Mouse (Mus musculus): ENCODE results near the gene Uqcc3. TPM values are rescaled to one million over a fixed set of nuclear protein-coding genes. Genes with fewer than 3 reads are reported as not detected.

Gene Uqcc3
- total RNA-seq, 1 experiment, result 75.3 TPM

DNA sequence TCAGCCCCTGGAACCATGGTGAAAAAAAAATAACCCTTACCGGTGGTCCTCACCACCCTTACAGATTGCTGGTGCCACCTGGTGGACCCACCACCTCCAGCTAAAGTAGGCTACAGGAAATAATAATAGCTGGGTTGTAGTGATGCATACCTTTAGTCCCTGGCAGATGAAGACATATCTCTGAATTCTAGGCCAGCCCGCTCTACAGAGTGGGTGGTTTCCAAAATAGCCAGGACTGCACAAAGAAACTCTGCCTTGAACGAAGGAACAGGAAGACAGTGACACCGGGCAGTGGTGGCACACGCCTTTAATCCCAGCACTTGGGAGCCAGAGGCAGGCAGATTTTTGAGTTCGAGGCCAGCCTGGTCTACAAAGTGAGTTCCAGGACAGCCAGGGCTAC lies 16.5 kb downstream of the Uqcc3 start:
- TF ChIP-seq HCFC1 (IDR thresholded peaks at IDR 0.05; ENCODE audit: borderline replicate concordance, insufficient read depth, low read length), result no peak
- no peak for TF ChIP-seq ZC3H11A (IDR thresholded peaks at IDR 0.05; ENCODE audit: borderline replicate concordance, low read depth, low read length)
- TF ChIP-seq CHD2 (IDR thresholded peaks at IDR 0.05; ENCODE audit: low read depth, low read length), result no peak
- TF ChIP-seq ZNF384 (IDR thresholded peaks at IDR 0.05; ENCODE audit: low read depth, low read length), result no peak
- no peak for TF ChIP-seq MAFK (IDR thresholded peaks at IDR 0.05; ENCODE audit: insufficient read depth, low read depth, low read length)
- Histone ChIP-seq H3K4me1 (ENCODE audit: control insufficient read depth in 2 of 2, insufficient read depth in 2 of 2, low read length in 2 of 2, poor library complexity in 1 of 2) (no peaks in the 10 kb centered on the region), H3K27ac (ENCODE audit: insufficient read depth, low read depth, low read length, poor library complexity, severe bottlenecking) (no peak overlapping the region), H3K9me3 (ENCODE audit: control insufficient read depth, insufficient read depth, low read depth, low read length) (no peaks in the 10 kb centered on the region), H3K36me3 (ENCODE audit: control insufficient read depth, insufficient read depth, low read length, poor library complexity, severe bottlenecking) (no peaks in the 10 kb centered on the region), H3K4me3 (ENCODE audit: insufficient read depth in 1 of 2, low read depth in 1 of 2, low read length in 2 of 2, poor library complexity in 1 of 2, severe bottlenecking in 1 of 2) (no peak overlapping the region), H3K9ac (ENCODE audit: insufficient read depth, low read depth, low read length, poor library complexity, severe bottlenecking) (no peak overlapping the region)
- DNase-seq (ENCODE audit: low read depth, low spot score), result no peak
- in situ Hi-C loops (cut with MboI; ENCODE audit: low sequenced_read_pairs in 2 of 2, unreplicated experiment in 2 of 2), result loop anchor here in 1 of 2 experiments (25.0 kb wide), 1 partner anchor 223 kb away; the partner anchor contains the start of gene Scgb1a1

DNA sequence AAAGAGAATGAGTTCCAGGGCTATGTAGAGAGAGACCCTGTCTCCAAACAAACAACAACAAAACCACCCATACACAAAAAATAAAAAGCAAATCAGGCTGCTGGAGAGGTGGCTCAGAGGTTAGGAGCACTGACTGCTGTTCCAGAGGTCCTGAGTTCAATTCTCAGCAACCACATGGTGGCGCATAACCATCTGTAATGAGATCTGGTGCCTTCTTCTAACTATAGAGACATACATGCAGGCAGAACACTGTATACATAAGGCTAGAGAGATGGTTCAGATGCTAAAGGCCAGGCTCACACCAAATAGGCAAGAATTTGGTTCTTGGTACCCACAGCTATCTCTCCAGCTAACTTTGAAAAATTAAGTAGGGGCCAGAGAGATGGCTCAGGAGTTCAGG lies 21.7 kb downstream of the Uqcc3 start:
- TF ChIP-seq MAFK (IDR thresholded peaks at IDR 0.05; ENCODE audit: insufficient read depth, low read depth, low read length) (no peak), ZNF384 (IDR thresholded peaks at IDR 0.05; ENCODE audit: low read depth, low read length) (no peak), HCFC1 (IDR thresholded peaks at IDR 0.05; ENCODE audit: borderline replicate concordance, insufficient read depth, low read length) (no peak), ZC3H11A (IDR thresholded peaks at IDR 0.05; ENCODE audit: borderline replicate concordance, low read depth, low read length) (no peak), CHD2 (IDR thresholded peaks at IDR 0.05; ENCODE audit: low read depth, low read length) (no peak)
- Histone ChIP-seq H3K9me3 (ENCODE audit: control insufficient read depth, insufficient read depth, low read depth, low read length) (no peaks in the 10 kb centered on the region), H3K4me1 (ENCODE audit: control insufficient read depth in 2 of 2, insufficient read depth in 2 of 2, low read length in 2 of 2, poor library complexity in 1 of 2) (no peaks in the 10 kb centered on the region), H3K4me3 (ENCODE audit: insufficient read depth in 1 of 2, low read depth in 1 of 2, low read length in 2 of 2, poor library complexity in 1 of 2, severe bottlenecking in 1 of 2) (no peak overlapping the region), H3K36me3 (ENCODE audit: control insufficient read depth, insufficient read depth, low read length, poor library complexity, severe bottlenecking) (no peaks in the 10 kb centered on the region), H3K27ac (ENCODE audit: insufficient read depth, low read depth, low read length, poor library complexity, severe bottlenecking) (no peak overlapping the region), H3K9ac (ENCODE audit: insufficient read depth, low read depth, low read length, poor library complexity, severe bottlenecking) (no peak overlapping the region)
- in situ Hi-C loops (cut with MboI; ENCODE audit: low sequenced_read_pairs in 2 of 2, unreplicated experiment in 2 of 2), result loop anchor here (10.0 to 25.0 kb wide), 2 partner anchors 228 to 236 kb away; partner anchors contain the start of gene Scgb1a1 (in 1 of the 2)
- no peak for DNase-seq (ENCODE audit: low read depth, low spot score)

DNA sequence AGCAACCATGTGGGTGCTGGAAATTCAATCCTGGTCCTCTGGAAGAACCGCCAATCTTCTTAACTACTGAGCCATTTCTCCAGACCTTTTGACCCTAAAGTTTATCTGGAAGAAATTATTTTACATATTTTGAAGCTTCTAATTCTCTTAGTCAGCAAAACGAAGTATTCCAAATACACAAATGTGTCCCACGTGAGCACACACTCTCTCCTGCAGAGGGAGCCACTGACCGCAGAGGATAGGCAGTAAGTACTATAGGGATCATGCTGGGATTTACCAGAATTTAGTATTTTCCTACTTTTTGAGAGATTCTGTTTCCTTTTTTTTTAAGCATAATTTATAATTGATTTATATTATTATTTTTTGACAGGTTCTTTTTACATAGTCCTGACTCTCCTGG lies 23.0 kb downstream of the Uqcc3 start:
- H3K27ac ChIP-seq (ENCODE audit: insufficient read depth, low read depth, low read length, poor library complexity, severe bottlenecking), result no peak overlapping the region
- no peaks in the 10 kb centered on the region for H3K36me3 ChIP-seq (ENCODE audit: control insufficient read depth, insufficient read depth, low read length, poor library complexity, severe bottlenecking)
- in situ Hi-C loops (cut with MboI; ENCODE audit: low sequenced_read_pairs in 2 of 2, unreplicated experiment in 2 of 2), result loop anchor here (10.0 to 25.0 kb wide), 2 partner anchors 230 to 237 kb away; partner anchors contain the start of gene Scgb1a1 (in 1 of the 2)
- no peaks in the 10 kb centered on the region for H3K4me1 ChIP-seq (ENCODE audit: control insufficient read depth in 2 of 2, insufficient read depth in 2 of 2, low read length in 2 of 2, poor library complexity in 1 of 2)
- DNase-seq (ENCODE audit: low read depth, low spot score), result no peak
- no peaks in the 10 kb centered on the region for H3K9me3 ChIP-seq (ENCODE audit: control insufficient read depth, insufficient read depth, low read depth, low read length)
- no peak overlapping the region for H3K9ac ChIP-seq (ENCODE audit: insufficient read depth, low read depth, low read length, poor library complexity, severe bottlenecking)
- H3K4me3 ChIP-seq (ENCODE audit: insufficient read depth in 1 of 2, low read depth in 1 of 2, low read length in 2 of 2, poor library complexity in 1 of 2, severe bottlenecking in 1 of 2), result no peak overlapping the region
- TF ChIP-seq ZC3H11A (IDR thresholded peaks at IDR 0.05; ENCODE audit: borderline replicate concordance, low read depth, low read length), result peak; percentile 71
- TF ChIP-seq HCFC1 (IDR thresholded peaks at IDR 0.05; ENCODE audit: borderline replicate concordance, insufficient read depth, low read length), result no peak
- TF ChIP-seq MAFK (IDR thresholded peaks at IDR 0.05; ENCODE audit: insufficient read depth, low read depth, low read length), result peak; percentile 97
- TF ChIP-seq CHD2 (IDR thresholded peaks at IDR 0.05; ENCODE audit: low read depth, low read length), result no peak
- no peak for TF ChIP-seq ZNF384 (IDR thresholded peaks at IDR 0.05; ENCODE audit: low read depth, low read length)

GRCm38 (mm10) chr19:8853117-8853516 lies 27.6 kb downstream of the Uqcc3 start:
- TF ChIP-seq ZC3H11A (IDR thresholded peaks at IDR 0.05; ENCODE audit: borderline replicate concordance, low read depth, low read length), result no peak
- no peak for TF ChIP-seq CHD2 (IDR thresholded peaks at IDR 0.05; ENCODE audit: low read depth, low read length)
- no peak for TF ChIP-seq MAFK (IDR thresholded peaks at IDR 0.05; ENCODE audit: insufficient read depth, low read depth, low read length)
- no peak for TF ChIP-seq ZNF384 (IDR thresholded peaks at IDR 0.05; ENCODE audit: low read depth, low read length)
- no peak for TF ChIP-seq HCFC1 (IDR thresholded peaks at IDR 0.05; ENCODE audit: borderline replicate concordance, insufficient read depth, low read length)

More at GRCm38 (mm10) chr19:8853117-8853516, 27.6 kb downstream of the Uqcc3 start:
- Histone ChIP-seq H3K4me3 (ENCODE audit: insufficient read depth in 1 of 2, low read depth in 1 of 2, low read length in 2 of 2, poor library complexity in 1 of 2, severe bottlenecking in 1 of 2) (no peak overlapping the region), H3K36me3 (ENCODE audit: control insufficient read depth, insufficient read depth, low read length, poor library complexity, severe bottlenecking) (no peaks in the 10 kb centered on the region), H3K9me3 (ENCODE audit: control insufficient read depth, insufficient read depth, low read depth, low read length) (no peaks in the 10 kb centered on the region), H3K27ac (ENCODE audit: insufficient read depth, low read depth, low read length, poor library complexity, severe bottlenecking) (no peak overlapping the region), H3K9ac (ENCODE audit: insufficient read depth, low read depth, low read length, poor library complexity, severe bottlenecking) (no peak overlapping the region), H3K4me1 (ENCODE audit: control insufficient read depth in 2 of 2, insufficient read depth in 2 of 2, low read length in 2 of 2, poor library complexity in 1 of 2) (peaks cover 5 to 9% of the 10 kb centered on the region in 2 experiments; a peak in 2 of 4 replicates)
- in situ Hi-C loops (cut with MboI; ENCODE audit: low sequenced_read_pairs in 2 of 2, unreplicated experiment in 2 of 2), result loop anchor here (10.0 to 25.0 kb wide), 2 partner anchors 234 to 242 kb away; partner anchors contain the start of gene Scgb1a1 (in 1 of the 2)
- no peak for DNase-seq (ENCODE audit: low read depth, low spot score)
